Mouse (Mus musculus) lung, adult 18-20 months (tissue): ENCODE measurements around the gene Nrxn3.

Experiments used
- DNase-seq, 2 experiments: peaks; one replicate each; pipeline ENCODE4 v3.0.0; 2022; ENCODE audit warnings: mixed read lengths in 2 of 2

Nrxn3 gene

DNA sequence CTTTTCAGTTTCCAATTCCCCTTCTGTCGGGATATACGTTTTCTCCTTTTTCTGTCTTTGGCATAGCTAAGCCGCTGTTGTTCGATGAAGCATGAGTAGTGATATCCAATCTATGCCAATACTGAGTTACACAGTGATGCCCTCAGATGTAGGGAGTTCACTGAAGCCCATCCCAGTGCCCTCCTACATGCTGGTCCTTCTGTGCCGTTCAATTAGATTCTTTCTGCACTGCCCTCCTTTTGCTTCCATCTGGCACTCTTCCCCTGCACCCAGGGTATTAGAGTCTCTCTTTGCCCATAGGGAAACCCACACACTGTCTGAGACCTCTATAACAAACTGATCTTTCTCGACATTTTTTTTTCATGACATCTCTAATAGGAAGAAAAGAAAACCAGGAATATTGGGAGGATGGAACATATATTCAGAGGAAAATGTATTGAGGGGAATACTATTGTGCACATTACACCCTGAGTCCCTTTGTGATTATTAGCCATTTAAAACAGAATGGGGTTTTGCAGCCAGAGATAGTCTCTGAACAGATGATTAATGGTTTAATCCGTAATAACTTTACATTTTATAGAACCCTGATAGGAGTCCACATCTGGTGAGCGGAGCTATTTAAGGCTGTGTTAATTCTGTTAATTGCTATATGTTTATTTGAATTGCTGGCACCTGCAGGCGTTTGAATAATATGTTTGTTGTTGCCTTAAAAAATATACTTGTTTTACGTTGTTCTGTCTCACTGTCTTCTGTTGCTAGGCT lies 476.3 kb downstream of the Nrxn3 start:
- no peak for DNase-seq

DNA sequence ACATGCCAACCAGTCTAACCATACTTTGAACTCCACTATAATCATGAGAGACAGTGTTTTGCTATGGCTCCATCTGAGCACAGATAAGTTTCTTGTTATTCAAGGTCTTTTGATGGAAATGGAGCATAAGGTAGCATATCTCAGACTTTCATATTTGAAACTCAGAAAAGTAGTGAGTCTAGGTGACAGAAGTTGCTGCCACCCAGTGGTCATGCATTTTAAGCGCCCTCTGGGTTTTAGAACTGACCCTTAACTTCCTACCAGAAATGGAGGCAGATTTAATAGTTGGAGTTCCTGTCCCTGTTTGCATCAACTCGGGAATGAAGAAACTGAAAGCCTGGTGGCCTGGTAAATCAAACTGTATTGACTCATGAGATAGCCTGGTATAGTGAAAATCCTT lies 488.9 kb downstream of the Nrxn3 start:
- no peak for DNase-seq

- peak; percentile 3 to 7 for DNase-seq
Measured at GRCm38 (mm10) chr12:89239826-89240225, 517.1 kb downstream of the Nrxn3 start.

- no peak for DNase-seq
Measured at GRCm38 (mm10) chr12:89241554-89241953, 518.9 kb downstream of the Nrxn3 start.

DNA sequence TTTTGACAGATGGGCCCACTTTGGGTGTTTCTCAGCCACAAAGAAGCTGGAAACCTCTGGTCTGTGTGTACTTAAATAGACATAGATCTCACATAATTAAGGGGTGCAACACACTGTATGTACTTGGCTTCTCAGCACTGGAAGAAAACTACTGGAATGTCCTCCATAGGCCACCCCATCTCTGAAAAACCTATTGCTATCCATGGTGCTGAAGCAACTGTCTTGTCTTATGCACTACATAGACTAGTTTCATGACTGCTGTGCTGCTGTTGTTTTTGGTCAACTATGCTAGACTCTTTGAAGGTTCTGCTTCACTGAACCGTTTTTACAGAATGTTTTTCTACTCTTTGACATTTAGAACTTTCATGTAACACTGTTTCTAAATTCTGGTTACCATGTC lies 519.8 kb downstream of the Nrxn3 start:
- no peak for DNase-seq

- no peak for DNase-seq
Measured at GRCm38 (mm10) chr12:89255275-89255892, 532.7 kb downstream of the Nrxn3 start.

GRCm38 (mm10) chr12:89258879-89259278 lies 536.2 kb downstream of the Nrxn3 start:
- DNase-seq = no peak

GRCm38 (mm10) chr12:89260076-89260475 lies 537.4 kb downstream of the Nrxn3 start:
- DNase-seq = no peak

DNA sequence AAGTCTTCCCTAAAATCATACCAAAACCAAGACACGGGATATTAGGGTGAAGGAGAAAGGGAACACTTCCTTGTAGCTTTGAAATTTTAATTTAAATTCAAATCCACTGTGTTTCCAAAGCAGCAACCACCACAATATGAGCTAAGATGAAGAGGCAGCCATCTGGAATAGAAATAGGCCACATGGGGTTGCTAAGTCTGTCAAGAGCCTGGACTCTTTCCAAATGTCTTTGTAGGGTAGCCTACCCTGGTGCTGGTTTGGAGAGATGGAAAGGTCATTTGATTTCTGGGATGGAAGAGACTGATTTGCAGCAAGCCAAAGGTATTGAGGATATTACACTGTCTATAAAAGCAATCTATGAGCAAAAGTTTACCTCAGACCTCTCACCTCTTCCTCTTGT lies 539.6 kb downstream of the Nrxn3 start:
- no peak for DNase-seq

DNA sequence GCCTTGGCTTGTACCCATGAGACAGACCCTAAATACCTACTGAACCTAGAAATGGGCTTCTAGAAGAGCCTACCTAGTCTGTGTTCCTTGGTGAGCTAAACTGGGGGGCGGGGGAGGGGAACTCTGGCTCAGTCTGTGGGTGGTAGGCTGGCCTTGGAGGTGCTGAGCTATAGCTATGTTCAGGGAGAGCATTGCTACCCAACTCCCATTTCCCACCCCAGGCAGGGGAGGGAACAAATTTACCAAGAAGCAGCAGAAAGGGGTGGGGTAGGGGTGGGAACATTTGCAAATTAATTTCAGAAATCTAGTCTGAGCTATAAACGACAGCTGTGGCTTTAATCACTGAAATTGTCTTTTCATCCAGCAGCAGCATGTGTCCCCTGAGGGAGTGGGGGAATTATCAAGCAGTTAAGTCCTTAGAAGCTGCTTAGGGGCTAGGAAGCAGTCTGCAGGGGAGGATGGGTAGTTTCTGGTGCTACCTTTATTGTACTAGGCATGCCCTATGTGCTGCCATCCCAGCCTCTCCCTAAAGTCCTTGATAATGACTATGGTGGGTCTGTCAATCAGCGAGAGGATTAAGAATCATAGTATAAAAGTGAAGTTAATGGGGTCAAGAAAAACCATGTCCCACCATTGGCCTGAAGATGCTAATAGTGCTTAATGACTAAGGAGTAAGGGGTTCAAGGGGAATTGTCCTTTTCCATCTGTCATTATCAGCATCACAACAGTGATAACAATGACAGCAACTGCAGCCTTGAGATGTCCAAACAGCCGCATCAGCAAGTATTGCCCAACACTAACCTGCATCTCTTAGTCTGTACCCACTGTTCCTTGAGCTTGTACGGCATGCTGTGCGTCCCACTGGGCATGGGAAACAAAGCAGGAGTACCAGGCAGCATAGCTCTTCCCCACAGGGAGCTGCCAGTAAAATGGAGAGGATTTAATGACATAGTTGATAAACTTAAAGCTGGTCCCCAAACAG lies 560.0 kb downstream of the Nrxn3 start:
- no peak for DNase-seq

DNA sequence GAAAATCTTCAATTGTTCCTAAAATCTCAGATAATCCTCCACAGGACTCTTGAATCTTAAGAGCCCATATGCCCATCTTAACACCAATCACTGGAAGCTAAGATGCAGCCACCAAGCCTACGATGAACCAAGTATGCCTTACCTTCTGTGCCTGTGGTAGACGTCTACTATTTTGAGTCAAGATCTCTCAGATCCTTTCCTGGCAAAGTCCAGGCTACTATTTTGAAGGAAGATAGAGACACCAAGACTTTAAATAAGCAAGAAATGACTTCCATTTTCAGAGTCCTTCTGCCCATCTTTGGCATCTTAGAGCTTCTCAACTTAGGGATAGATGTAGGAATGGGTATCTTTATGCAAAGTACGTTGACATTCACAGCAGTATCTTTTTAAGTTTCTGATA lies 561.7 kb downstream of the Nrxn3 start:
- no peak for DNase-seq

- no peak for DNase-seq
Measured at GRCm38 (mm10) chr12:89287037-89287436, 564.4 kb downstream of the Nrxn3 start.

GRCm38 (mm10) chr12:89289589-89290274 lies 567.1 kb downstream of the Nrxn3 start:
- no peak for DNase-seq

DNA sequence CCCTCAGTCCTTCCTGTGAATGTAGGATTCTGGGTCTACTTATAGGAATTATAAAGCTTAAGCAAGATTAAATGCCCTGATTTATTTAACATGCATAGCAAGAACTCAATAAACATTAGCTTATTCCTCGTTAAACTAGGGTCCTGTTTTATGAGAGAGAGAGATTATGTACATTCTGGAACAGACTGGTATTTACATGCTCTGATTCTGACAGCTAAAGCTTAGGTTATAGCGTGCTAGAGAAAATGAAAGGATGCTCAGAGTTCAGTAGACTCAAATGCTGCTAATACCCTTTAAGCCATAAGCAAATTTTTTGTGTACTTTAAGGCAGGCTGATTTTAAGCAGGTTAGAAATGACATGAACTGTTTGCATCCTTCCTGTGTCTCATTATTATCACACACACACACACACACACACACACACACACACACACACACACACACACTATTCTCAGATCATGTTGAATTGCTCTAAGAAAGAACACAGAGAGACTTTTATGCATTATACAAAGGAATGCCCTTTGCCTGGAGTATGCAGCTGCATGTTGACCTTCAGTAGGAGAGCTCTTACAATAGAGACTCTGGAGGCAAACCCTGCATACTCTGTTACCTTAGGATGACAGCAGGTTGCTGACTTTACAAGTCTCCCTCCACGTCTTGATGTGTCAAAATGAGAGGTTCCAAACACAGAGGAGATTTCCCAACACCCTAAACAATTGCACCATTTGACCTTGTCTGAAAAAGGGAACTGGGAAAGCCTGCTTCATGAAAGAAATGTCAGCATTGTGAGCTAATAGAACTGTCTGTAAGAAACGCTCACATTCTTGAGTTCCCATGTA lies 568.3 kb downstream of the Nrxn3 start:
- no peak for DNase-seq

- DNase-seq = peak; percentile 25 to 43
Measured at GRCm38 (mm10) chr12:89302011-89302410, 579.3 kb downstream of the Nrxn3 start.

DNA sequence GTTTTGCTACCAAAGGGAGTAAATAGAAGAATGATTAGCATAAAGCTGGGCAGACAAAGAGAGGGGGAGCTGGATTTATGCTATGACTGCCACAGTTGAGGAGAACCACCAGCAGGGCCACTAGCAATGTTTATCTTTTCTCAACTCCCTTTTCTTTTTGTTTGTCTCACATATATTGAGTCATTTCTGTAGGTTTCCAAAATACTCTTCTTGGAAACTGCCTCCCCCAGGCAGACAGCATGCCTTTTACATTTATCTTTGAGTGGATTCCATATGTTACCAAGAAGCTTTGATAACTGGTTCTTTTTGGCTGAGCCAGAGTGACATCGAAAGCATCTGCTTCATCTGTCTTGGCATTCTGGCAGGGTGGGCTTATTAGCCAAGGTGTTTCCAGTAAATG lies 587.5 kb downstream of the Nrxn3 start:
- no peak for DNase-seq

- DNase-seq = peak in 1 of 2 experiments; percentile 0
Measured at GRCm38 (mm10) chr12:89312586-89312985, 589.9 kb downstream of the Nrxn3 start.

- no peak for DNase-seq
Measured at GRCm38 (mm10) chr12:89325864-89326560, 603.3 kb downstream of the Nrxn3 start.

GRCm38 (mm10) chr12:89331474-89332263 lies 609.0 kb downstream of the Nrxn3 start:
- no peak for DNase-seq

DNA sequence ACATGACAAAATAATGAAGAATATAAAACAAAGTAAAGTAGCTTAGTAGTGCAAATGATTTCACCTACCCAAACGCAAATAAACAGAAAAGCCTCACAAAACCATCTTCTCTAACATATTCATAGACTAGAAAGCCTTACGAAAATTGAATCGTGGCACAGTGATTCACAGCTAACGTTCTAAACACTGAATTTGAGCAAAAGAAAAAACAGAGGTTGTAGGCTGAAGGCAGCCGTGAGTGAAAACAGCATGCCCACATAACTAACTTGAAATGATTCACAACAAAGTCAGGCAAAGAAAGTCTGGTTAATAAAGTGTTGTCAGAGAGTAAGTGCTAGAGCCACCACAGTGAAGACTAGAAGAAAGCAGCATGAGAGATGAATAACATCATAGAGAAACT lies 610.8 kb downstream of the Nrxn3 start:
- no peak for DNase-seq
